Mouse (Mus musculus): Measurements from ENCODE around the gene Fam213b. TPM values are rescaled to one million over a fixed set of nuclear protein-coding genes. Genes with fewer than 3 reads are reported as not detected.

The Fam213b gene
- total and polyA plus RNA-seq, 3 experiments: not detected

DNA sequence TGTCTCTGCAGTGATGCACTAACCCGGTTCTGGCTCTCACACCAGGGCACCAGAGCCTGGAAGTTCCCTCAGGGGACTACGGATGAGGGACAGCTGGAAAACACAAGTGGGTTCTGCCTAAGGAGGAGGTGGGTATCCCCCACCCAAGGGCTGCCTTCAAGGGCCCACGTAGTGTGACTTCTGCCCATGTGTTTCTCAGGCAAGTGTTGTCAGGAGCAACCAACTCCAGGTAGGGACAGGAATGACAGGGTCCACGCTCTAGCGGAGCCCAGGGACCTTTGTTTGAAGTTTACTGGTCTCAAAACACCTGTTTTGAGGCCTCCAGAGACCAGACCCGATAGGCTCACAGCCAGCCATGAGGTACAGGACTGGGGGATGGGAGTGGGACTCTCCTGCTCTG is 25.7 kb downstream of the Fam213b start:
- no peaks in the 10 kb centered on the region for H3K9me3 ChIP-seq (replicated peaks)
- ATAC-seq (ENCODE audit: extremely low read depth, insufficient number of reproducible peaks, low FRiP score, poor library complexity, severe bottlenecking): no peak
- no peak for TF ChIP-seq POLR2AphosphoS5 (IDR thresholded peaks at IDR 0.05; ENCODE audit: insufficient replicate concordance, low read depth, low read length)
- TF ChIP-seq CTCF (IDR thresholded peaks at IDR 0.05; ENCODE audit: low read depth, low read length): no peak
- no peak for TF ChIP-seq TAL1 (conservative IDR thresholded peaks at IDR 0.05; ENCODE audit: low read depth, low read length)
- no peak for TF ChIP-seq GATA2 (IDR thresholded peaks at IDR 0.05; ENCODE audit: borderline replicate concordance, low read depth, low read length)
- TF ChIP-seq GATA1 (IDR thresholded peaks at IDR 0.05; ENCODE audit: borderline replicate concordance, low read length): no peak
- no peaks in the 10 kb centered on the region for H3K36me3 ChIP-seq (replicated peaks)
- no peak overlapping the region for H3K4me3 ChIP-seq (ENCODE audit: low read depth, low read length)
- no peaks in the 10 kb centered on the region for H3K4me1 ChIP-seq (ENCODE audit: insufficient read depth, low read depth, low read length)
- peaks cover 51% of the 10 kb centered on the region for H3K27me3 ChIP-seq (ENCODE audit: insufficient read depth, low read length)
- no peak for DNase-seq (ENCODE audit: low spot score)

DNA sequence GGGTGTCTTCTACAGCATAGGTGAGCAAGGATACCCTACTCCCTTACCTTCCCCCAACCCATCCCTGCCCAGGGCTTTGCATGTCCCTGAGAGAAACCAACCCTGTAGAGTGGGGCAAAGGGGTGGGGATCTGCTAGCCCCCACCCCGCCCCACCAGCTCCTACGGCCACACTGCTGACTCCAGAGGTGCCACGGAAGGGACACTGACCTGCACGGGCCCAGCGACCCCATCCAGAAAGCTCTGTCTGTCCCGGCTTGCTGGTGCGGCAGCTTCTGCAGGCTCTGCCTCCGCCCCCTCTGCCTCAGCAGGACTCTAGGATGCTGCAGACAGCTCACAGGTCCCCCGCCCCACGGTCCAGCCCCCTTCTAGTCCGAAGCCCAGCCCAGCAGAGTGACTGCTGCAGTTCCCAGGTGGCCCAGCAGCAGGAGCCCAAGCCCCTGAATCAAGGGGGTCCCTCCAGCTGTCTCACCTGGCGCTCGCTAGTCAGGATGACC is 27.1 kb downstream of the Fam213b start:
- H3K4me1 ChIP-seq (ENCODE audit: insufficient read depth, low read depth, low read length): no peaks in the 10 kb centered on the region
- H3K4me3 ChIP-seq (ENCODE audit: low read depth, low read length): no peak overlapping the region
- DNase-seq (ENCODE audit: low spot score): no peak
- no peaks in the 10 kb centered on the region for H3K9me3 ChIP-seq (replicated peaks)
- no peak for ATAC-seq (ENCODE audit: extremely low read depth, insufficient number of reproducible peaks, low FRiP score, poor library complexity, severe bottlenecking)
- peaks cover 58% of the 10 kb centered on the region for H3K27me3 ChIP-seq (ENCODE audit: insufficient read depth, low read length)
- no peaks in the 10 kb centered on the region for H3K36me3 ChIP-seq (replicated peaks)
- TF ChIP-seq TAL1 (conservative IDR thresholded peaks at IDR 0.05; ENCODE audit: low read depth, low read length) (no peak), POLR2AphosphoS5 (IDR thresholded peaks at IDR 0.05; ENCODE audit: insufficient replicate concordance, low read depth, low read length) (no peak)

DNA sequence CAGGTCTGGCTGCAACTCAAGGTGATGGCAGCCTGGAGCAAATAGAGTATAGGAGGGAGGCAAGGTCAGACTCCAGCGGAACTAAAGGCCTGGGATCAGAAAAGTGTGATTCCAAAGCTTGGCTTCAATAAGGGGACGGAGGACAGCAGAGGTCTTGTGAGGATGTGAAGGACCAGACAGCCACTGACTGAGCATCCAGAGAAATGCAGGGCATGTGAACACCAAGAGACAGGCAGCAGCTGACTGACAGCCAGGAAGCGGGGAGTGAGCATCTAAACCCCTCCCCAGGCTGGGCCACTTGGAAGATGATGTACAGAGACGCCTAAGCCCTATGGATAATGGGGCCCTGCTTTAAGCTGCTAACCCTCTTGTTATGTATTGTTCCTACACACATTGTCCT is 28.2 kb downstream of the Fam213b start:
- TF ChIP-seq GATA2 (IDR thresholded peaks at IDR 0.05; ENCODE audit: borderline replicate concordance, low read depth, low read length) (no peak), CTCF (IDR thresholded peaks at IDR 0.05; ENCODE audit: low read depth, low read length) (no peak), TAL1 (conservative IDR thresholded peaks at IDR 0.05; ENCODE audit: low read depth, low read length) (no peak), POLR2AphosphoS5 (IDR thresholded peaks at IDR 0.05; ENCODE audit: insufficient replicate concordance, low read depth, low read length) (no peak), GATA1 (IDR thresholded peaks at IDR 0.05; ENCODE audit: borderline replicate concordance, low read length) (no peak)

DNA sequence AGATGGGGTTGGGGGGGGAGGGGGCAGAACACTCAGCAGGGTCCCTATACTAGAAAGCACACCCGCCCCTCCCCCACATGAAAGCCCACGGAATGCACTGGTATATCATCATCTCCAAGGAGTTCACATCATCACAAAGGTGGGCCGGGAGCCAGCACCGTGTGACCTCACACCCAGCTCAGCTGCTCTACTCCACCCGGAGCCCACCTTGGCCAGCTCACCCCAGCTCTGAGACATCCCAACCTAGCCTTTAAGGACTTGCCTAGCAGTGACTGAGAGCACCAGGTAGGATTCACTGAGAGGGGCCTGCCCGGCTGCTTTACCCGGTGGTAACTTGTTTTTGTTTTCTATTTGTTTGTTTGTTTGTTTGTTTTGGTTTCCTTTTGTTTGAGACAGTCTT is 29.5 kb downstream of the Fam213b start, which contains the start of gene Mmel1:
Gene Mmel1 (plus strand): TSS at position 146 of the 400 bp plus-strand sequence.
- H3K27me3 ChIP-seq (ENCODE audit: insufficient read depth, low read length): peaks cover 58% of the 10 kb centered on the region
- no peaks in the 10 kb centered on the region for H3K36me3 ChIP-seq (replicated peaks)
- DNase-seq (ENCODE audit: low spot score) (no peak), ATAC-seq (ENCODE audit: extremely low read depth, insufficient number of reproducible peaks, low FRiP score, poor library complexity, severe bottlenecking) (no peak)
- no peaks in the 10 kb centered on the region for H3K9me3 ChIP-seq (replicated peaks)
- peaks cover 9% of the 10 kb centered on the region for H3K4me1 ChIP-seq (ENCODE audit: insufficient read depth, low read depth, low read length)
- no peak within 1 kb of the TSS for H3K4me3 ChIP-seq (ENCODE audit: low read depth, low read length)
- TF ChIP-seq TAL1 (conservative IDR thresholded peaks at IDR 0.05; ENCODE audit: low read depth, low read length): no peak
- no peak for TF ChIP-seq GATA1 (IDR thresholded peaks at IDR 0.05; ENCODE audit: borderline replicate concordance, low read length)
- no peak for TF ChIP-seq CTCF (IDR thresholded peaks at IDR 0.05; ENCODE audit: low read depth, low read length)

More for the DNA sequence above, 28.2 kb downstream of the Fam213b start:
- DNase-seq (ENCODE audit: low spot score) (no peak), ATAC-seq (ENCODE audit: extremely low read depth, insufficient number of reproducible peaks, low FRiP score, poor library complexity, severe bottlenecking) (no peak)
- no peaks in the 10 kb centered on the region for H3K4me1 ChIP-seq (ENCODE audit: insufficient read depth, low read depth, low read length)
- no peaks in the 10 kb centered on the region for H3K36me3 ChIP-seq (replicated peaks)
- no peak overlapping the region for H3K4me3 ChIP-seq (ENCODE audit: low read depth, low read length)
- no peaks in the 10 kb centered on the region for H3K9me3 ChIP-seq (replicated peaks)
- peaks cover 59% of the 10 kb centered on the region for H3K27me3 ChIP-seq (ENCODE audit: insufficient read depth, low read length)

DNA sequence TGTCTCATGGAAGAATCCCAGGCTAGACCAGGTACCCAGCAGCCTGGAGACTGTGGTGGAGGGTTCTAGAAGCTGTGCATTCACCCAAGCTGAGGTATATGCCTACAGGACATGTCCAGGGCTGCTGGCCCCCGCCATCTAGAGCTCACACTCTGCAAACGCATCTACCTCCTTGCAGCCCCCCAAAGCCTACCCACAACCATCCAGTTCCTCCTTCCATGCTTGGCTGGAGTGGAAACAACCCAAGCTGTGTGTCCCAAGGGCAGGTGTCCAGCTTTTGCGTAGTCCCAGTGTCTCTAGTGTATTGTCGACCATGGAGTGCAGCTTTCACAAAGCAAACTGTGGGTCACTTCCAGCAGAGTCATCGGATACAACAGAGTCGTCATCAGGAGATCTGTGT is 31.7 kb downstream of the Fam213b start:
- TF ChIP-seq GATA1 (IDR thresholded peaks at IDR 0.05; ENCODE audit: borderline replicate concordance, low read length): no peak
- TF ChIP-seq GATA2 (IDR thresholded peaks at IDR 0.05; ENCODE audit: borderline replicate concordance, low read depth, low read length): no peak
- no peak for TF ChIP-seq CTCF (IDR thresholded peaks at IDR 0.05; ENCODE audit: low read depth, low read length)
- TF ChIP-seq POLR2AphosphoS5 (IDR thresholded peaks at IDR 0.05; ENCODE audit: insufficient replicate concordance, low read depth, low read length): no peak
- TF ChIP-seq TAL1 (conservative IDR thresholded peaks at IDR 0.05; ENCODE audit: low read depth, low read length): no peak
- Histone ChIP-seq H3K9me3 (replicated peaks) (no peaks in the 10 kb centered on the region), H3K36me3 (replicated peaks) (no peaks in the 10 kb centered on the region), H3K4me3 (ENCODE audit: low read depth, low read length) (no peak overlapping the region), H3K27me3 (ENCODE audit: insufficient read depth, low read length) (peaks cover 51% of the 10 kb centered on the region), H3K4me1 (ENCODE audit: insufficient read depth, low read depth, low read length) (peaks cover 19% of the 10 kb centered on the region)
- DNase-seq (ENCODE audit: low spot score) (no peak), ATAC-seq (ENCODE audit: extremely low read depth, insufficient number of reproducible peaks, low FRiP score, poor library complexity, severe bottlenecking) (no peak)

DNA sequence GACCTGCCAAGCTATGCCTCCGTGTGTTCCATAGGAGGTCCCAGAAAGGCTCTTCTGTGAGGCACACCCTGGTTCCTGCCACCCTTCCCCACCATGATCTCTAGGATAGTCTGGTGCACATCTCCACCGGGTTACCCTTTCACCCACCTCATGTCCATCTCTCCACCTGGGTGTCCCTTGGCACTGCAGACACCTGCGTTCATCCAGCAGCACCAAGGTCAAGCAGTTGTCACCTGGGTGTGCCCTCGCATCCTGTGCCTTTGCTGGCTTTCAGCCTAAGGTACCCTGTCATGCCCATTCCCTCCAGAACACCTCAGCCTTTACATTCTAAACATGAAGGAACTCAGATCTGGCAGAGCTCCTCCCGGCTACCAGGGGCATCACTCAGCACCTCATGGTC is 32.5 kb downstream of the Fam213b start:
- H3K27me3 ChIP-seq (ENCODE audit: insufficient read depth, low read length): peaks cover 49% of the 10 kb centered on the region
- TF ChIP-seq GATA1 (IDR thresholded peaks at IDR 0.05; ENCODE audit: borderline replicate concordance, low read length): no peak
- TF ChIP-seq TAL1 (conservative IDR thresholded peaks at IDR 0.05; ENCODE audit: low read depth, low read length): no peak
- TF ChIP-seq CTCF (IDR thresholded peaks at IDR 0.05; ENCODE audit: low read depth, low read length): no peak
- no peak for TF ChIP-seq POLR2AphosphoS5 (IDR thresholded peaks at IDR 0.05; ENCODE audit: insufficient replicate concordance, low read depth, low read length)
- TF ChIP-seq GATA2 (IDR thresholded peaks at IDR 0.05; ENCODE audit: borderline replicate concordance, low read depth, low read length): no peak
- H3K4me1 ChIP-seq (ENCODE audit: insufficient read depth, low read depth, low read length): peaks cover 19% of the 10 kb centered on the region
- ATAC-seq (ENCODE audit: extremely low read depth, insufficient number of reproducible peaks, low FRiP score, poor library complexity, severe bottlenecking) (no peak), DNase-seq (ENCODE audit: low spot score) (no peak)
- H3K36me3 ChIP-seq (replicated peaks): no peaks in the 10 kb centered on the region
- H3K9me3 ChIP-seq (replicated peaks): no peaks in the 10 kb centered on the region
- no peak overlapping the region for H3K4me3 ChIP-seq (ENCODE audit: low read depth, low read length)

All from G1E (cell line).